Mouse (Mus musculus): Measurements from ENCODE around the gene Fam129b.
A peak's percentile ranks its signal among the peaks of the same experiment; 100 is the strongest.

Fam129b gene

DNA sequence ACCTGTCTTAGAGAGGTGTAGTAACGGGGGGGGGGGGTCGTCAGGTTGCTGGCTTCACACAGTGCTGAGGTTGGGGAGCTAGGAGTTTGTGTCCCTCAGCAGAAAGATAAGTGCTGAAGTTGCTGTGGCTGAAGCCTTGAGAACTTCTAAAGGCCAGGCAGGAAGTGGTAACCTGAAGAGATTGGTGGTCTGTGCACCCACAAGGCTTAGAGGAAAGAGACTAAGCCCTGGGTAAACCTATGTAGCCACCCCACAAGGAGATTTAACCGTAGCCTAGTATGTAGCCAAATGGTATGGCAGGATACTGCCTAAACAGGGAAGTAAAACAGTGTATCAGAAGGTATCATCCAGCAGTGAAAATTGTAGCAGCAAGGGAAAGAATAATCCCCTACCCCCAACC, 14.4 kb downstream of the Fam129b start:
- peak; percentile 49 to 66 for DNase-seq (ENCODE audit: low read depth in 2 of 2, low spot score in 2 of 2)

- no peak for DNase-seq (ENCODE audit: low read depth in 2 of 2, low spot score in 2 of 2)
Observed at GRCm38 (mm10) chr2:32891278-32891677, 15.4 kb downstream of the Fam129b start.

GRCm38 (mm10) chr2:32892490-32892889, 16.6 kb downstream of the Fam129b start:
- no peak for DNase-seq (ENCODE audit: low read depth in 2 of 2, low spot score in 2 of 2)

GRCm38 (mm10) chr2:32894097-32894496, 18.2 kb downstream of the Fam129b start:
- no peak for DNase-seq (ENCODE audit: low read depth in 2 of 2, low spot score in 2 of 2)

DNA sequence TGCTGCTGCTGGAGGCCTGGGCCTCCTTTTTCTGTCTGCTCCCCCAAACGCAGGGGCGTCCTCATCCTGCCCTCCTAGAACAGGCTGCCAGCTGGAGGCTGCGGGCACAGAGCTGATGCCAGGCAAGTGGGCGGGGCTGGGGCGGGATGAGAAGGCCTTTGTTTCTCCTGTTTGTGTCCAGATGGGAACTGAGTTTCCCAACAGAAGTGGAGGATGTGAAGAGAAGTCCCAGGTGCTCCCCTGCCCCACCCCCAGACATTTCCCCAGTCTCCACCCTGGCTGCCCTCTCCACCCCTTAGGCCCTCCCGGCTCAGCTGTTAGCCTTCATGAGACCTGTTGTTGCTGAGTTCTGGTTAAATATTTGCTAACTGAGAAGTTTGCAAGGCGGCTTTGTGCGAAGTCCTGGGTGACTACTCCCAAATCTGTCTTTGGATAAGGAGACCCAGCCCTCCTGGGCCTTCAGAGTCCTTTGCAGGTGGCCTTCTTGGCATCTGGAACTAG, 19.7 kb downstream of the Fam129b start:
- no peak for DNase-seq (ENCODE audit: low read depth in 2 of 2, low spot score in 2 of 2)

- no peak for DNase-seq (ENCODE audit: low read depth in 2 of 2, low spot score in 2 of 2)
Observed at GRCm38 (mm10) chr2:32896507-32897147, 20.7 kb downstream of the Fam129b start.

GRCm38 (mm10) chr2:32898983-32899382, 23.1 kb downstream of the Fam129b start:
- DNase-seq (ENCODE audit: low read depth in 2 of 2, low spot score in 2 of 2): no peak

- no peak for DNase-seq (ENCODE audit: low read depth in 2 of 2, low spot score in 2 of 2)
Observed at GRCm38 (mm10) chr2:32902126-32902525, 26.2 kb downstream of the Fam129b start.

GRCm38 (mm10) chr2:32903470-32903869, 27.6 kb downstream of the Fam129b start:
- no peak for DNase-seq (ENCODE audit: low read depth in 2 of 2, low spot score in 2 of 2)

DNA sequence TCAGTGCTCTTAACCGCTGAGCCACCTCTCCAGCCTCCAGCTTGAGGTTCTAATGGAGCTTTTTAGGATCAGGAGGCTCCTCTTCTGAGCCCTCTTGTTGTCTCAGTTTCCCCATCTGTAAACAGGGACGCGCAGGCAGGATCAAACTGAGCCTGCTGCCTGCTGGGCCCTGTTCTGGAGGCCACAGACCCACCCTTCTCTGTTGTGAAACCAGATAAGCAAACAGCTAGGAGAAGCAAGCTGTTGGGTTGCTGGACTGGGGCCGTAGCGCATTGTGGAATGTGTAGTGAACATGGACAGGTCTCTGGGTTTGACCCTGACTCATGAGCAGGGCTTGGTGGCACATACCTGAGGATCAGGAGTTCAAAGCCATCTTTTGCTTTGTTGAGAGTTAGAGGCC, 28.7 kb downstream of the Fam129b start:
- DNase-seq (ENCODE audit: low read depth in 2 of 2, low spot score in 2 of 2): no peak

DNA sequence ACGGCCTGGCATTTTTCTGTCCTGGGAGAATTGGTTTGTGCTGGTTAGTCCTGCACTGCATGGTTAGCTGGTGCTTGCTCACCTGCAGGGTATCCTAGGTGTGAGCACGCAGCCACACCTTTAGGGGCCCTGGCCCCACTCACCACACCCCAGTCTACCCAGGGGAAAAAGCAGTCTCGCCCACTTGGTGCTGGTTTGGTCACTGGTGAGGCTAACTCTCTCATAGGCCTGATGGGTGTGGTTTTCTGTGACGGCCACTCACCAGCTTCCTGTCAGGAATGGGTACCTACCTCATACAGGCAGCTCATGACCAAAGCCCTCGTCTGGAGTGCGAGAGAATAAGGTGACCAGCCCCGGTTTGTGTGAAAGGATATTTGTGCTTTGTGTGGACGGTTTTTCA, 29.4 kb downstream of the Fam129b start:
- DNase-seq (ENCODE audit: low read depth in 2 of 2, low spot score in 2 of 2): no peak

DNA sequence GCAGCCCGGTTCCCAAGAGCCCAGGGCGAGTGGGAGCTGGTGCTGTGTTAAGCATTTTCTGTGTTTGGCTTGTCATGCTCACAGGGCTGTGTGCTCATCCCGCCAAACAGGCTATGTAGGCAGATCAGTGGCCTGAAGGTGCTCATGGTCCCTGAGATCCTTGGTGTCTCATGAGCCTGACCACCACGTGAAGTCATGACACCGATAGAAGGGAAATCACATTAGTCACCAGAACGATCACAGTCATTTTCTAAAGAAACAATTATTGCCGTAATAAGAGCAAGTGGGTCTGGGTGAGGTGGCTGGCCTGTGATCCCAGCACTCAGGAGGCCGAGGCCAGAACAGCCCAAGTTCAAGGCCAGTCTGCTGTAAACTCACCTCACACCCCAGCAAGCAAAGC, 31.5 kb downstream of the Fam129b start:
- no peak for DNase-seq (ENCODE audit: low read depth in 2 of 2, low spot score in 2 of 2)

DNA sequence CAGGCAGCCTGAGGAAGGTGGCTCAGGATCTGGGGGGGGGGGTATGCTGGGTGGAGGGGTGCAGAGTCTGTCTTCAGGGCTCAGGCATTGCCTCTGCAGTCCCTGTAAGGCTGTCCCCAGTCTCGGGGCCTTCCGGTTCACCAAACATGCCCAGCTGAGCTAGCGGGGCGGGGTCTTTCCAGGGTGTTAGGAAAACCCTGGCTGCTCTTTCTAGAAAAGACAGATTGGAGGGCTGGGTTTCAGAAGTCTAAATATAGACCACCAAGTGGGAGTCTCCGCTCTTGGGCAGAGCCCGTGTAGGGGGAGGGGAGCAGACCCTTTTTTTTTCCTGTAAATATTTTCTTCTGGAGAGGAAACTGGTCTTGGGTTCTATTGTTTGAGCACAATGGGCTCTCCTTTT, 32.4 kb downstream of the Fam129b start:
- no peak for DNase-seq (ENCODE audit: low read depth in 2 of 2, low spot score in 2 of 2)

DNA sequence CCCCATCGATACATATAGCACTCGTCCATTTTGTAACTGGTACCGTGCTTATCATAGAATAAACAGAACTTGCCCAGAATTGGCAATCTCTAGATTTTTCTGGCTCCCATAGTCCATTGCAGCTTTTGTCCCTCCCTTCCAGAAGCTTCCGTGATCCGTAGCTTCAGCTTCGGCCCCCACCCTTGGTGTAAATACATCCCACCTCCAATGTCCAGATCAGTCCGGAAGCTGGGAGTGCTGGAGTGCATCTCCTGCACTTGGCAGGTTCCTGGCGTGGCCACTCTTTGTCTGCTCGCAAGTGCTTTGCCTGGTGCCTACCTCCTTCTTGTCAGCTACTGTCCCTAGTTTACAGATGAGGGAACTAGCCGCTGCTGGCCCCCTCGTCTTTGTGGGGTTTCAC, 32.9 kb downstream of the Fam129b start:
- no peak for DNase-seq (ENCODE audit: low read depth in 2 of 2, low spot score in 2 of 2)

GRCm38 (mm10) chr2:32911639-32912182, 35.8 kb downstream of the Fam129b start:
- DNase-seq (ENCODE audit: low read depth in 2 of 2, low spot score in 2 of 2): no peak

DNA sequence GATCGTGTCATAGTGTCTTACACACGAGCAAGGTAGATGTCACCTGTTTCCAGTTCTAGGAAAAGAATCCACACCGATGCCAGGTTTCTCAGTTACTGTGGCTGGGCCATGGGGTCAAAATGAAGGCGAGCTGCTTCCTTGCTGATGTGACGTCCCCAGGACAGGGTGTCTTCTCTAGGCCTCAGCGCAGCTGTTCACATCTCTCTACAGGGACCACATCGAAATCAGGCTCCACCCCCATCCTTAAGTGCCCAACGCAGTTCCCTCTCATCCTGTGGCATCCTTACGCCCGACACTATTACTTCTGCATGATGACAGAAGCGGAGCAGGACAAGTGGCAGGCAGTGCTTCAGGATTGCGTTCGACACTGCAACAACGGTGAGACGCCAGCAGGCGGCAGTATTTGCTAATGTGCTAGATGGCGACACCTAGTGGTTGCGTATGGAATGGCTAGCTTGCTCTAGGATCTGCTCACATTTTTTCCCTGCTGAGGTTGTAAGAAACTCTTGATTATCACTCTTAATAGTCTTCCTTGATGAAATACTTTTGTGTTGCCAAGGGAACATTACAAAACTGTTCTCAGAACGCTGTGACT, 36.4 kb downstream of the Fam129b start:
- DNase-seq (ENCODE audit: low read depth in 2 of 2, low spot score in 2 of 2): peak; percentile 81 to 83

- DNase-seq (ENCODE audit: low read depth in 2 of 2, low spot score in 2 of 2): no peak
Observed at GRCm38 (mm10) chr2:32914362-32914761, 38.4 kb downstream of the Fam129b start.

GRCm38 (mm10) chr2:32914896-32915295, 39.0 kb downstream of the Fam129b start:
- DNase-seq (ENCODE audit: low read depth in 2 of 2, low spot score in 2 of 2): no peak

- peak; percentile 66 to 77 for DNase-seq (ENCODE audit: low read depth in 2 of 2, low spot score in 2 of 2)
Observed at GRCm38 (mm10) chr2:32917526-32917925, 41.6 kb downstream of the Fam129b start.

DNA sequence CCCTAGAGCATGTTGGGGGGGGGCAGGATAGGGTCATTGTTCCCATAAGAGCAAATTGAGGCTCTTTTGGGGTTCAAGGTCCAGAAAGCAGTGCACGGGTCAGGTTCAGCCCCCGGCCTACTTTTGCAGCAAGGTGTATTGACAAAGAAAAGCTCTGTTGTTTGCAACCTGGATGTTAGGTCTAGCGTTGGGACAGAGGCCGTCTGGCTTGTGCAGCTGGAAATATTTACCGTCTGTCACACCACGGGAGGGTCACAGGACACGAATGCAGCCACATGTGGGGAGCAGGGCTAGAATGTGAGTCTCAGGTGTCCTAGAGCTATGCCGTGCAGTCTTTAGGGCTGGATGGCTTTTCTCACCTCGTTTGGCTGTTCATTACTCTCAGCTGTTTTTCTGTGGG, 42.5 kb downstream of the Fam129b start:
- no peak for DNase-seq (ENCODE audit: low read depth in 2 of 2, low spot score in 2 of 2)

- DNase-seq (ENCODE audit: low read depth in 2 of 2, low spot score in 2 of 2): no peak
Observed at GRCm38 (mm10) chr2:32921235-32921634, 45.3 kb downstream of the Fam129b start.

GRCm38 (mm10) chr2:32921801-32922380, 46.0 kb downstream of the Fam129b start:
- DNase-seq (ENCODE audit: low read depth in 2 of 2, low spot score in 2 of 2): no peak
